Mouse (Mus musculus): ENCODE measurements at regions not wholly inside any gene's neighbourhood (a gene's known extent, or its start where the extent isn't known, plus 50 kb on each side); places are given as distances from the start of the nearest gene placed in this dataset.
A peak's percentile ranks its signal among the peaks of the same experiment; 100 is the strongest.

DNA sequence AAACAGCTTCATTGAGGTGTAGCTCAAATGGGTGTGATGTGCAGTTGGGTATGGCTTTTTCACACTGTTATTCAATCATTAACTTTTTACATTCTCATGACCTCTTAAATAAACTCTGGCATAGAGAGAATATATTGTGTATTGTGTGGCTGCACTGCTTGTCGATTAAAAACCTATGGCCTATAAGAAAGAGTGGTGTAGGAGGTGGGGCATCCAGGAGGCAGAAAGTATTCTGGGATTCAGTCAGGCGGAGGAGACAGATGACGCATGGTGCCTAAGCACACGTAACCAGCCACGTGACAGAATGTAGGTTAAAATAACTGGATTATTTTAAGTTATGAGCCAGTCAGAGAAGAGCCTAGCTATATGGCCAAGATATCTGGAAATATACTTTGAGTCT is 78.2 kb upstream of the Slc16a7 start:
- no peak for DNase-seq

DNA sequence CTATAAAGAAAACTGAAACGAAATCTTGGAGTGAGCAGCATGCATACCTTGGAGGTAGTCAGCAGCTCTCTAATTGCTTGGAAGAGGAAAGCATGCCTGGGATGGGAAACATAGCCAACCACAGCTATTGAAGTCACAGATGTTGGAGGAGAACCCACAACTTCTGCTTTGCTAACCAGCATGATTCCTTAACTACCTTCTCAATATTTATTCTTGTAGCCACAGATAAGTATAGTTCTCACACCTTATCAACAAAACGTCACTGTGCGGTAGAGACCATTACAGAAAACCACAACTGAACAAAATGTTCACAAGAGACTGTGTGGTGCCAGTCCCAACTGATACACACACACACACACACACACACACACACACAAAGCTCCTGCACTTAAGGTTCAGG is 99.1 kb upstream of the Slc16a7 start:
- no peak for DNase-seq

DNA sequence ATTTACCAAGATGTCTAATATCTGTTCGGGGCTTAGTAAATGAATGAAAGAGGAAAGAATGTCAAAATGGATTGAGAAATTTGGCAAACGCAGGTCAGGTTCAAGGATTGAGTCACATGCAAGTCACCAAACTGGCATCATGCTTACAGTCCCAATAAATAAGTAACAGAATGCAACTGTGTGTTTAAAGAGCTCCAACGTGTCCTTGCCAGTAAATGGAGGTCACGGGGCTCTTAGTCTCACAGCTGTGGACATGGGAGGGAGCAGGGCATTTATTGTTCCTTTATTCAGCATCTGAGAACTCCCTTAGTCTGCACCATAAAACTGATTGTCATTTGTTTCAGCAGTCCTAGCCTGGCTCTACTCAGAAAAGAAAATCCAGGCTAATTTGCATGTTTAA is 101.1 kb upstream of the Slc16a7 start:
- no peak for DNase-seq

DNA sequence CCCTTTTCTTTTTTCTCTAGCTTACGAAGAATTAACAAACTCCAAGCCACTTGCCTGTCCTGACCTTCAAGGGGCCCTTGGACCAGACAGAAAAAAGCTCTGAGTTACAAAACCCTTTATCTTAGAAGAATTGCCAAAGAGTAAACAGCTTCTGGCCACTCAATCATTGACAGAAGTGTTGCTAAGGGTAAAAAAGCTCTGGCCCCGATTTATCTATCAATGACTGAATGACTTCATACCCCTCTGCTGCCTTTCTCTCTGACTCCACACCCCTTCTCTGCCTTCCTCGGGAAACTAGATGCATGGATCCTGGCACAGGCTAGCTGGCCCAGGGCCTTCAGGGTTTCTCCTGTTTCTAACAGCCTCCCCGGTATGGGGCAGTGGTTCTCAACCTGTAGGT is 105.2 kb upstream of the Slc16a7 start:
- no peak for DNase-seq

DNA sequence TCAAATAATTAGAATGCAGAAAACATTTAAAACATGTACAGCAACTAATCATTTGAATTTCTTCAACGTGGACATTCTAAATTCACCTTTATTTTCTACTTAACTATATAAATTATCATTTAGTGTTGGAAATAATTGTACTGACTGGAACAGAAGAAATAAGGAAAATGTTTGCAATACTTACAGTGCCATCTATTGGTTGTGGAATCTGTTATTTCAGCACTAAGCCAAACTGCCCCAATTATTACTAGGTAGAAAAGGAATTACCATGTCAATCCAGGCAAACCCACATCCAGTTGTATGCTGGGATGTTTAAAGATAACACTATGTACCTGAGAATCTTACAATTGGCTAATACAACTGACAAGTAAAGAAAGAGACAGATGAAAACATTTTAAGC is 109.1 kb upstream of the Slc16a7 start:
- DNase-seq = no peak

DNA sequence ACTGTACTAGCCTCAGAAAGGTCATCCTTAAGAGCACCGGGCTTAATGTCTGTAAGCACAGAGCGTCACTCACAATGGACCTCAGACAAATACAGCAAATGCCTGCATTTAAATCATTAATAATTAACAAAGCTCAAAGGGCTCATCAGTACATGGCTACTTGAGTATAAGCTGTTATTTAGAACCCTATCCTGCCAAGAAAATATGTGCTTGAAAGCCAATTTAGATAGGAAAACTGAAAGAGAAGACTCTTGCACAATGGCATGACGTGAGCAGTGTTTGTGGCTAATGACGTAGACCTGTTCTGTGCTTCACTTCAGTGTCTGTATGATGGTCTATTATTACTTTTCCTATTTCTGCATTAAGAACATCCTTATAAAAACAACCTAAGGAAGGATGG is 111.1 kb upstream of the Slc16a7 start:
- no peak for DNase-seq

DNA sequence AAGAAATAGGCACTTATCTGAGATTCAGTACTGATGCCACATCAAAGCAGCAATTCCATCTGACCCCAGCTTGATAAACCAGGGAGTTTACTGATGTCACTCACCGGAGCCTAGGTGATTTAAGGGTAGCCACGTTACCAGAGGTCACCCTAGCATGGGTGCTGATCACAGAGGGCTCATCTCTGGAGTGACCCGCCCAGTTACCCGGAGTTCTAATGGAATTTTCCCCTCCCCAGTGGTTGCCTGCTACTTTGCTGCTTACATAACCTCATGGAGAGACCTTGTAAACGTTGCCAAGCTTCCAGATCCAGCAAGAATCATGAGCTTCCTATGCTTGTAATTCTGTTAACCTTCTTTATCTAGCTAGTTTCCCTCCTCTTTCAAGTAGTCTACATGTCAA is 125.8 kb upstream of the Slc16a7 start:
- DNase-seq = no peak

DNA sequence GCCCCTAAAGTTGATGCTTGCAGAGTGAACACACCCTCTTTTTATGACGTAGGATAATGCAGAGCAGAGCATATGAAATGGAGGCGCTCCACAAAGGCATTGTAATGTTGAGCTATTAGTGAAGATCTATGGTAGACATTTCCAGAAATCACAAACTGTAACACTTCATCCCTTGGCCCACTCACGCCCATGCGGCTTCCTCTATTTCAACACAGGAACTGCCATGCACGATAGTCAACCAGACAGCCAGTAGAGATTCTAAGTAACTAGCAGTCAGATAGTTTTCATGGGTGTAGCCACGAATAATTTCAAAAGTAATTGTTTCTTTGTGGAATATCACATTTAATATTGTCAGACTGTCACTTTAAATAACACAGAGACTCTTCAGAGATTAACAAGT is 141.6 kb upstream of the Slc16a7 start:
- no peak for DNase-seq

DNA sequence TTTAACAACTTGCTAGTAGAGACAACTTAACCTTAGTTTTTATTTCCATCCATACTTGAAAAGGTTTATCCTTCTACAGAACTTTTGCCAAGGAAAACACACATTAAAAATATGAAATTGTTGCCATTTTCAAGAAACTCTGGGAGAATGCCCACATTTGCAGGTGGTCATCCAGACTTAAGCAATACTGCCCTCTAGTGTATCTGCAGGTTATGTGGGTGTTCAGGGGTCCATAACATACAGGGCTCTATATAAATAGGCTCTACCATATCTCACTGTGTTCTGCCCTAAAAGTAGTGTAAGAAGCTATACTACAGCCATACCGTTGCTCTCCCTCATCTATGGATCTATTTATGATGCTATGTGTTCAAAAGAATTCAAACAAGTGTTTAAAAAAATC is 149.1 kb upstream of the Slc16a7 start:
- DNase-seq = peak; percentile 23

DNA sequence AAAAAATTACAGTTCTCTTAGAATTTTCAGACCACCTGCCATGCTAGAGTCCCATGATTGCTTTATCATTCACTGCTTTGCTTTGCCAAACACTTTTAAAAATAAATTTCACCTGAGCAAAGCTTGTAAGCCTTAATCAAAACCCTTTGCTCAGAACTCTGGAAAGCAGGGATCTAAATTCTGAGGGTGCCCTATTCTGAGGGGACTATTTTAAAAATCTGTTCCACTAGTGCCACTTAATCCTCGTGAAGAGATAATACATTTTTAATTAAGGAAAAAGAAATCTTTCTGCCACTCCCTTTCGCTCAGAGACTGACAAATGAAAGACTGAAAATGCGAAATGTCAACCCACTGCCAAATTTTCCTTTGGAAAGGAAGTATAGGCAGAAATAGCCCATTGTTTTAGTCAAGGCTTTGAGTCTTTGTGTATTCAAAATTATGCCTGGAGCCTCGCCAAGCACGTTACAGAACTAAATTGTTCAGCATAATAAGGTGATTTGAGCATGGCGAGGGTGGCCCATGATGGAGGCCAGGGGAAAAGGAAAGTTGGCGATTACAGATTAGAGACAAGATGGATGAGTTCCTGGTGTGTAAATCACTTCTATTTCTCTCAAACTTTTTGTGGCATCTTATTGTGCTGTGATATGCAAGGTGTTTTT is 197.4 kb upstream of the Slc16a7 start:
- peak; percentile 23 for DNase-seq

DNA sequence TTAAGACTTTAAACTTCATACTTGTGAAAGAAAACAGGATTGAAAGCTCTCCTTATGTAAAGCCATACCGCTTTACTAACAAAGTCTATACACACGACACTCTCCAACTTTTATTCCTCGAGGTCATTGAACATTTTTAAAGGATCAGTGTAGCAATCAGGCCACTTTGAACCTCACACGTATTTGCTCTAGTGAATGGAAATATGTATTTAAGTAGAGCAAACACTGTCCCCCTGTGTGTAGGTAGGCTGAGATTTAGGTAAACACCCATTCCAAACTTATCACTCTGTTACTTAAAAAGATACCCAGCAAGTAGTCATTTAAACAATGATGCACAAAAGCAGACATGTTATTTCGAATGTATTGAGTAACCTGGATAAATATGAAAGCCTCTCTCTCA is 203.7 kb upstream of the Slc16a7 start:
- no peak for DNase-seq

DNA sequence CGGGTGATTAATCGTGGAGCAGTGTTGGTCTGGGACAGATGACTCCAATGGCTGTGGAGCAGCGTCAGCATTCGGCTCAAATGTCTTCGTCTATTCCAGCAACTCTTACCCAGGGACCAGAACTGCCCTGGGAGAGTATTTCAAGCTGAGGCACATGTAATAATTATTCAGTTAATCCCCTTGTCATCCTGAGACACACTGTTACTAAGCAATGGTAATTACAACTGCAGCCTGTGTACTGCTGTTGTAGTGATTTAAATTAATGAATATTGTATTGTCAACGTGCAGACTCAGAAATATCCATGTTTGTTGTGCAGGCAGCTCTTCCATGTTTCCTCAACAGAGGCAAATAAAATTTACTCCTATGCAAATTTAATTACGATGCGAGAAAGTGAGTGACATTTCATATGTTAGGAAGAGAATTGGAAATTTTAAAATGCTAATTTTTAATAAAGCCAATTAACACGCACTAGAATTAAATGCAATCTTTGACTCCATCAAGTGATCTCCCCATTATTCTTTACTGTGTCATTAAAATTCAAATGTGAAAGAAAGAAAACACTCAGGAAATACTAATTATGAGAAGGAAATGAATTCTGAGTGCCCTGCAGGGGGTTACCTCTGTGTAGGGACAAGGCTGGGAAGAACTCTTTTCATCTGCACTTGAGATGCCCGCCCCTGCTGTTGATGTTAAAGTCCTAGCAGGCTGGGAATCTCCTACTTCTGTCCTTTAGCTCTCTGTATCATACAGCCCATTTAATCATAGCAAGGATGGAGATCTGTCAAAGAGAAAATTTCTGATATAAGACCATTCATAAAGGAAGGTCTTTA is 218.7 kb upstream of the Slc16a7 start:
- no peak for DNase-seq

DNA sequence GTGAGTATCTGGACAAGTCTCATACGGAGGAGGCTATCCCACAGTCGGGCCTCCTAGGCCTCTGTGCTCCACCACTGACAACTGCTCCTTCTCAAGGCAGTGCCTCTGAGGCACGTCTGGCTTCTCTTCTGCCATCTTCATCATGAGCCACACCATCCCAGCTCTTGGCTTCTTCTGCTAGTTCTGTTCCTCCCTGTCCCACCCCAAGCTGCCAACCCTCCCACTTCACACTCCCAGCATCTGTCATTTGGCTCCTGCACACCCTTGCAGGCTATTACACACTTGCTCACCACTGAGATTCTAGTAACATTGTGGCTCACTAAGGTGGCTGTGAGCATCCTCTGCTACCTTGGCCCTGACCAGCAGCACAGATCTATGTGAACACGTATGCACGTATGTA is 221.1 kb upstream of the Slc16a7 start:
- no peak for DNase-seq

DNA sequence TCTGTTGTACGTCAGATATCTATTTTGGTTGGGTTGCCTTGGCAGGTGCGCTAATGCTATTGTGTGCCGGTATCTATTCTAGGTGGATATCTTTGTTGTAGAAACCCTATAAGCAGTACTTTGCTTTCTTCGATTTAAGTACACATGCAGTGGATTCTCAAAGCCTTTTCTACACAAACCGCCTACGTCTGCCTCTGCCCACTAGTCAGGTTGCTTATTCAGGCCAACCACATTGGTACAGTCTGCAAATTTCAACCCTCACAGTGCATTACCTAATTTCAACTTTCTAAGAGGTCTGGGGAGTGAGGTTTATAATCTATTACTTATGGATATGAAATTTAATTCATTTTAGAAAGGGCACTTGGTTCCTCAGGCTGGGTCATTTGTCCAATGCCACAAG is 223.5 kb upstream of the Slc16a7 start:
- DNase-seq = no peak

DNA sequence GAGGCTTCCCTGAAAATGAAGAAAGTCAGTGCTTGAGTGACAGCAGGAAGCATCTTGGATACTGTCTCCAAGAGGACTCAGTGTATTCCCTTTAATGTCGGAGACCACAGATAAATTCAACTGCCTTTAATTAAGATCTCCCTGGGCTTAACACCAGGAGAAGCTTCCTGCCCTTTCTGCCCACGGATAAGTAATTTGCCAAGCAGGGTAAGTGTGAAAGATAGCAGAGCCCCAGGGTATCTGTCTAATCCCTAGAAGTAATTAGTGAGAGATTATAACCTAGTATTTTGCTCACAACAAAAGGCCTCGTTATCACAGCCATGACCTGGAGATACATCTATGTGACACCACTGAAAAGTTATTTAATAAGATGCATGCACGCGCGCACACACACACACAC is 232.1 kb upstream of the Slc16a7 start:
- DNase-seq = no peak

DNA sequence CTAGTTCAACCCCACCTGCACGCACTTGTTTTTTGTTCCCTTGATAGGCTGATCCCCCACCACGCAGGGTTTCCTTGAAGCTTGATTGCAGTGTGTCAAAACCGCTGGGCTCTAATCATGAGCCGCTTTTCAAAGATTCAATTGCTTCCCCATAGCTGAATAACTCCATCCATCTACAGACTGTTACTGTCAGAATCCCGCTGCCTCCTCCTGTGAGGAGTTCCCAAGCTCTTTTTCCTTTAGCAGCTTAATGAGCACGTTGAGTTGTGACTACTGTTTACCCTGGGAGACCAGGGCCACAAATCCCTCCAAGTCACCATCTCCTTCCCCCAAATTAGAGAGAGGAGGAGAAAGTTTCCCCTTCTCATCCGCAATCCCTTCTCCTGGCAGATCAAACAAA is 234.6 kb upstream of the Slc16a7 start:
- no peak for DNase-seq

DNA sequence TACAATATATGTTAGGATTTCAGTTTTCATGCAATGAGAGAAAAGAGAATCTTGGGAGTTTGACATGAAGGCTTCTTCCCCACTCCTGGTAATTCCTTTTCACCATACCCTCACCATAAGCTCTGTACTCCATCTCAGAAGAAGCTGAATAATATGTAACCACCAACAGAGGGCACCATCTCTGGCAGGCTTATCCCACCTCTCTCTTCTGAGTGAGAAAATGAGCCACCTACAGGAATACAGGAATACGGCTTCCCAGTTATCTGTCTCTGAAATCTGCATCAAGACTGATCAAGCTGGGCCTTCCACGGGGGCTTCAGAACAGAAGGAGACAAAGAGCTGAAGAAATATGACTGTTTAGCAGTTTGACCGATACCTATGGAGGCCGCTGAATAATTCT is 278.6 kb upstream of the Slc16a7 start:
- DNase-seq = no peak

DNA sequence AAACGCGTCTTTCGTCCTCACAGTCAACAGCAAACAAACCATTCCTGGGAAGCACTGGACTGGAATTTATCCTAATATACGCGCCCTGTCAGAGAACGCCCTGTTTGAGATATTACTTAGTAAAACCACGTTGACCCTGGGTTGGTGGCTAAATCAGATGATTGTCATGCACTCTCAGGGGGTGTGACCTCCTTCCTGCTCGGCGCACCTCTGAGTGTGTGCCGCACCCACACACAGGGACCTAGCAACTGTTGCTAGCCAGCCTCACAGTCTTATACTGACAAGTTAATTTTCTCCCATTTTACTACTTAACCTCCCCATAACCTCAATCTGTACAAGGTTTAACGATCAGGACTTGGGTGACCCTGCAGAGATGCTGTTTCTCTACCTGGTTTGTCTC is 284.4 kb upstream of the Slc16a7 start:
- DNase-seq = no peak

DNA sequence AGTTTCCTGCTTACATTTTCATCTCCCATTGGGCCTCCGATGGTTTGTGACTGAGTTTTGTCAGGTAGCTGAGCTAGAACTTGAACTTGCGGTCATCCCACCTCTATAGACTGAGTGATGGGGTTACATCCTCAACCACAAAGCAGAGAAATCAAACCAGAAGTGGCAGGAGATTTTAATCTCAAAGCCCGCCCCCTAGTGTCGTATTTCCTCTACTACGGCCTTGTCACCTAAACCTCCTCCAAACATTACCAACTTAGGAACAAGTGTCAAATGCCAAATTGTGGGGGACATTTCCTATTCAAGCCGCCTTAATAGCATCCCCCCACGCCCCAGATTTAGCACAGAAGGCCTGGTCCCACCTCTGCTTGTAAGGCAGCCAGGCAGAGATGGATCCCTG is 286.3 kb upstream of the Lrig3 start:
- DNase-seq = no peak

DNA sequence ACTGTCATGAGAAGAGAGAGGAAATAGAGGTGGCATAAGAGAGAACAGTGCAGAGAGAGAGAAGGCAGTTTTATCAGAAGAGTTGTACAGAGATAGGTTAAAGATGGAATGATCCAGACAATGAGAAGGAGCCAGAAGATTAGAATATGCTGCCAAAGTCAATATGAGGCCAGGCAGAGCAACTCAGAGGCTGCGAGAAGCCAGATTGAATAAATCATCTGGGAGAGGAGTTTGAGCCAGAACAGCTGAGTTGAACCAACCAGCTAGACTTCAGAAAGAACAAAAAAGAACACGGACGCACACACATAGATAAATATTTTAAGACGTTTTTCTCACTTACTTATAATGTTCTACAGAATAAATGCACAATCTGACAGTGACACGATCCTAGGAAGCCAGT is 280.8 kb upstream of the Lrig3 start:
- DNase-seq = no peak

DNA sequence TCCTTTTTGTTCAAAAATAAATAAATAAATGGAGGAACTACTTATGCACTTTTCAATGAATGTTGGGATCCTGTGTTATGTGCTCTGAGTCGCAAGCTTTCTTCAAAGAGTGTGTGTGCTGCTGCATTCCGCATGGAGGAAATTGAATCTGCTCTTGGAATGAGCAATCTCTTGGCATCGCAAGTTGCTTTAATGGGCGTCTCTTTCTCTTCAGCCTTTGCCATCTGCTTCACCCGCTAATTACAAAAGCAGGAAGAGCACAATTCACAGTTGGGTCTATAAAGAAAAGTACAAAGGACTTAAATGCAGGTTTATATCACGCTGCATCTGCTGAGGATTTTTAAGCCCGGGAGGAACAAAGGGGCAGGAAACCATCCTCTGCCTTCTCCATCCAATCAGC is 272.5 kb upstream of the Lrig3 start:
- DNase-seq = no peak

DNA sequence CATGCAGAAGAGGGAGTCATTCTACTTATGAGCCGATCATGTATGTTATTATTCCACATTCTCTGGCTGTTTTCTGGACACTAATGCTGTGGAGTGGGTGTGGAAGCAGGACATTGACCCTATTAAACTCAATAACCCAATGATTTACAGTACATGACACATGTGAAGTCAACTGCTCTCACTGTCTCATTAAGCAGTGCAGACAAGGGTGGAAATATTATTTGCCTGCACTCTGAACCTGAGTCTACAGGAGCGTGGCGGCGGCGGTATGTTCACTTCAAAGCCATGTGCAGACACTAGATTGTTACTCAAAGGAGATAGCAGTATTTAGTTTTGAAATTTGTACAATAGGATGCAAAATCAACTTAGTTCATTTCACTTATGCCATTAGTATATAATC is 269.8 kb upstream of the Lrig3 start:
- DNase-seq = no peak

DNA sequence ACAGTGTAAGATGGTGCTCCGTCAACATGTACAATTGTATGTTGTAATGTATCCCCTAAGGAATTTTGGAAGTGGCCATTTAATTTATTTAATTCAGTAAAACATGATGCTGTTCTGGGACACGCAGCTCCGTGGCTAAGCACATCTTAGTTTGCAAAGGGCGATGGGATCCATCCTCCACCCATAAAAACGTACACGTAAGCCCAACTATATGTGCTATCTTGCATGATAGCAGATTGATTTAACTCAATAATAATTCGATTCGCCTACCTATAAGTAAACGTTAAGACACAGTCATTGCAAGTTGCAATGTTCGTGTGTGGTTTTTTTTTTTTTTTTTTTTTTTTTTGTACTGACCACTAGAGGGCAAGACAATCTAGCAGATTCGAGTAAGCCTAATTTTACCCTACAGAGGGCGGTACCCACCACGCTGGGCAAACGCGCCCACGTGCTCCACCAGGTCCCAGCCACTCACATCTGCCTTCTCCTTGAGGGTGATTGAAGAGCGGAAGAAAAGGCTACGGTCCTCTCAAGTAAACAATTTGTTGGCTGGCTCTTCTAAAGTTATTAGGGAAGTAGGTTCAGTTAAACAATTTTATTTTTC is 240.8 kb upstream of the Lrig3 start:
- DNase-seq = peak; percentile 67

DNA sequence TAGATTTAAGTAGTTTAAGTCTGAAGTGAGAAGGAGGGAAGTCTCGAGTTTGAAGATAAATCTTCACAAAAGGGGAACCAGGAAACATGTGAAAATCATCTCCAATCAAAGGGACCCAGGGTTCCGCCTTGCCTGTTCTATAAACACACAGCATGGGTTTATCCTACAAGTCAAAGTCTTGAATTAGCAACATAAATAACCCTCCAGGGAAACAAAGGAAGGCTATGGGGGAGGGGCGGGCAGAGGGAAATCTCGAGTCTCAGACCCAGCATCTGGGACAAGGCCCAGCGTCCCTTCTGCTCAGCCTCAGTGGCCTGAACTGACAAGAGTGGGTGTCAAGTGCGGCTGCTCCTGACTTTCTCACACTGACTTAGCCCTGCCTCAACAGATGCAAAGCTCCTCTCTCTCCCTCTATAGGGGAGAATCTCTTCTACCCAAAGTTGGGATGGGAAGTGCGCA is 240.3 kb upstream of the Lrig3 start:
- DNase-seq = peak; percentile 5

All from heart, postnatal 4 days (tissue).